Mouse (Mus musculus) lung, postnatal 0 days (tissue): Measurements from ENCODE around the gene Trpc5.

Source experiments
- CTCF ChIP-seq: IDR thresholded peaks from 2 replicates; pipeline ENCODE4 v1.5.1; 2016; ENCODE audit warnings: antibody characterized with exemption, mild to moderate bottlenecking
- EP300 ChIP-seq: IDR thresholded peaks from 2 replicates; pipeline ENCODE4 v1.6.1; 2016; ENCODE audit warnings: antibody characterized with exemption, mild to moderate bottlenecking, control low read depth

DNA sequence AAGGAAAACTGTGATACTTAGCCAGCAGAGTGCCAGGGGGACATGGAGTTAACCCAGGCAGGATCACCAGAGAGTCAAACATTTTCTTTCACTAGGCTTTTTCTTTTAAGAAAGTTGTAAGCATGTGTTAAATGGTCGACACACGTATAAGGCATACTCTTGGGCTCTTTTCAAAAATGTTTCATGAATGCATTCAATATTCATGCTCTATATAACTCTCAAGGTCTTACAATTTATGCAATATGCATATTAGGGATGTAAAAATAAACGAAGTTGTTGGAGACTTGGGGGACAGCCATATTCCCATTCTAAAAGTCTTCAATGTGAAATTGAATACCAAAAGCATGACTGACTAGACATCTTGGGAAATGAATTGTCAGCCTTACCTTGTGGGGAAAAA lies 264.1 kb downstream of the Trpc5 start:
- TF ChIP-seq CTCF (no peak), EP300 (no peak)
